Mouse (Mus musculus): ENCODE data around the gene Oxnad1. TPM values are rescaled to one million over a fixed set of nuclear protein-coding genes. Genes with fewer than 3 reads are reported as not detected.

The Oxnad1 gene
- polyA plus RNA-seq, 1 experiment from 2014 or later = 21.0 TPM

DNA sequence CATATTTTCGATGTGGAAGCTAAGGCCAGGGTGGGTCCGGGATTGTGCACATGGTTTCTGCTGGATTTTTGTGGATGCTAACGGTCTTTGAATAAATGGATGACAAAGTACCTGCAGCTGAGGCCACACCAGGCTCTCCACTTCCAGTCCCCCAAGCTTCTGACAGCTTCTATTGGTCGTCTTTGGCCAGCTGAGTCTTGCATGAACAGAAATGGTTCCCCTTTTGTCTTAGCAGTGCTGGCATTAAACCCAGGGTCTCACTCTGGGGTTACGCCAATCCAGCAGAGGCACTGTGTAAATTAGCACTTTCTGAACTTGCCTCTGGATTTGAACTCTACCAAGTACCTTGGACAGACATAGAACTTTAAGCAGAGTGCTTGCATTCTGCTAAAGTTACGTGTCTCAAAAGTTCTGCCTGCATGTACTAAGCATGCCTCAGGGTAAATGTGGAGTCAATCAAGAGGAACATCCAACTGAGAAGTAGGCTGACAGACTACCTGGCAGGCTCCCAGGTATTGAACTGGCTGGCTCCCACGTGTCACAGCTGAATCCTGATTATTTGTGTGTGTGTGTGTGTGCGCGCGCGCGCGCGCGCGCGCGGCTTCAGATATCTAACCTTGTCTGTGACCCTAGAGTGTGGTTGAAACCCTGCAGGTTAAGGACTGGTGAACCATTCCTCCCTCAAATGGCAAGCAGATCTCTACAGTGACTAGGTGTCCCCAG, 67.2 kb downstream of the Oxnad1 start:
- no peak for ATAC-seq

More for the DNA sequence above, 67.2 kb downstream of the Oxnad1 start:
- no peak overlapping the region for H3K9ac ChIP-seq (replicated peaks)
- no peaks in the 10 kb centered on the region for H3K27me3 ChIP-seq
- H3K9me3 ChIP-seq = peaks cover 5% of the 10 kb centered on the region; the same call in 1 of the 2 replicates
- H3K4me3 ChIP-seq (replicated peaks) = no peak overlapping the region
- no peak overlapping the region for H3K27ac ChIP-seq
- no peaks in the 10 kb centered on the region for H3K4me1 ChIP-seq (replicated peaks)
- WGBS = 92% methylated on average over 18 of the region's 18 CpGs
- H3K36me3 ChIP-seq = no peaks in the 10 kb centered on the region
- H3K4me2 ChIP-seq (replicated peaks) = no peak overlapping the region

Other genes with a start within 250 kb of the Oxnad1 start
- gene Galnt15, start 56.4 kb upstream of the Oxnad1 start, polyA plus RNA-seq (2015; fragmentation: Nextera tagmentation; extraction: Ambion mirVana) = 0.06 and 0.23 TPM in 2 replicates
- 73.9 and 82.5 TPM in 2 replicates for gene Dph3, start 355 bp downstream of the Oxnad1 start, polyA plus RNA-seq (2015; fragmentation: Nextera tagmentation; extraction: Ambion mirVana)
- not detected in 2 replicates for gene Msmb, start 56.6 kb downstream of the Oxnad1 start, polyA plus RNA-seq (2015; fragmentation: Nextera tagmentation; extraction: Ambion mirVana)
- gene Ncoa4, start 74.5 kb downstream of the Oxnad1 start, polyA plus RNA-seq (2015; fragmentation: Nextera tagmentation; extraction: Ambion mirVana) = 89.7 and 93.6 TPM in 2 replicates
- 215 and 223 TPM in 2 replicates for gene Timm23, start 116.5 kb downstream of the Oxnad1 start, polyA plus RNA-seq (2015; fragmentation: Nextera tagmentation; extraction: Ambion mirVana)
- 42.5 and 44.3 TPM in 2 replicates for gene Parg, start 116.6 kb downstream of the Oxnad1 start, polyA plus RNA-seq (2015; fragmentation: Nextera tagmentation; extraction: Ambion mirVana)
- 25.9 and 29.6 TPM in 2 replicates for gene Ogdhl, start 236.6 kb downstream of the Oxnad1 start, polyA plus RNA-seq (2015; fragmentation: Nextera tagmentation; extraction: Ambion mirVana)